Mouse (Mus musculus) midbrain, embryonic 12.5 days (tissue): Measurements from ENCODE around the gene Nos1ap. TPM values are rescaled to one million over a fixed set of nuclear protein-coding genes. Genes with fewer than 3 reads are reported as not detected.

Experiments used
- ATAC-seq: fragments of 200-750 bp; cut with Nextera tagmentation; 2 replicates; pipeline ENCODE4 v1.8.0; 2017; ENCODE audit warnings: low read depth, moderate TSS enrichment, moderate library complexity; ENCODE audit not compliant: low FRiP score
- H3K27ac ChIP-seq: fragments of 300-500 bp; sonication (generic); replicated peaks from 2 replicates; pipeline ENCODE4 v1.5.1; 2016; ENCODE audit warnings: mild to moderate bottlenecking
- H3K27me3 ChIP-seq: fragments of 300-500 bp; sonication (generic); 2 replicates; pipeline ENCODE4 v1.6.1; 2016; ENCODE audit warnings: mild to moderate bottlenecking
- H3K36me3 ChIP-seq: fragments of 300-500 bp; sonication (generic); 2 replicates; pipeline ENCODE4 v1.6.1; 2016
- H3K4me1 ChIP-seq: fragments of 300-500 bp; sonication (generic); 2 replicates; pipeline ENCODE4 v1.6.1; 2016
- H3K4me2 ChIP-seq: fragments of 300-500 bp; sonication (generic); replicated peaks from 2 replicates; pipeline ENCODE4 v1.6.1; 2016; ENCODE audit warnings: mild to moderate bottlenecking, moderate library complexity
- H3K4me3 ChIP-seq: fragments of 300-500 bp; sonication (generic); 2 replicates; pipeline ENCODE4 v1.5.1; 2016; ENCODE audit warnings: mild to moderate bottlenecking
- H3K9ac ChIP-seq: fragments of 300-500 bp; sonication (generic); replicated peaks from 2 replicates; pipeline ENCODE4 v1.6.1; 2016; ENCODE audit warnings: mild to moderate bottlenecking, moderate library complexity
- H3K9me3 ChIP-seq: fragments of 300-500 bp; sonication (generic); 2 replicates; pipeline ENCODE4 v1.6.1; 2016; ENCODE audit warnings: mild to moderate bottlenecking
- WGBS: fragments of 180-500 bp; shearing (Covaris S2); methylation state at CpG from one replicate; pipeline ENCODE4 v1.1.7; 2016; 5-methylcytosine and 5-hydroxymethylcytosine counted together
- polyA plus RNA-seq: library from polyadenylated mRNA; unstranded; fragments of >200 nt; fragmentation: Nextera tagmentation; extraction: Ambion mirVana; gene quantifications from 2 replicates; pipeline ENCODE4 v1.2.1, GENCODE M21; 2016

Gene Nos1ap
- polyA plus RNA-seq, 1 experiment from 2014 or later: 11.9 TPM

DNA sequence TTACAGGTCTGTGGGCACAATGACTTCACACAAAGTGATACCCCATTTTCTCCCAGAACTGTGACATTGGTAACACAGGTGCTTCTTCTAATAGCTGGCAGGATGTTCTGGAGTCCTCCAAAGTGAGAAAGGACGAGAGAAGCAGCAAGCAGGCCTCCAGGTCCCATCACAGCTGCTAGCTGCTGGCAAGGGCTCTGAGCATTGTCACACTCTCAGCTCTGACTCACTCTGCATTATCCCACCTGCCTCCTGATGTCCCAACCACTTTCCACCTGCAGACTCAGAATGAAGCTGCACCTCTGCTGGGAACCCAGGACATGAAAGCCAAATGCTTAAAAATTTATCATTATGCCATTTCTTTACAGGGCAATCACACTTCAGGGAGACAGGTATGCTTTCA lies 195.0 kb downstream of the Nos1ap start:
- H3K4me1 ChIP-seq: no peaks in the 10 kb centered on the region
- no peak for ATAC-seq
- no peak overlapping the region for H3K27ac ChIP-seq
- no peaks in the 10 kb centered on the region for H3K36me3 ChIP-seq
- no peak overlapping the region for H3K4me2 ChIP-seq
- H3K27me3 ChIP-seq: no peaks in the 10 kb centered on the region; the same call in 1 of the 2 replicates
- no peak overlapping the region for H3K4me3 ChIP-seq
- 72% methylated on average over 1 of the region's 1 CpGs for WGBS
- no peaks in the 10 kb centered on the region for H3K9me3 ChIP-seq
- no peak overlapping the region for H3K9ac ChIP-seq

- no peak for ATAC-seq
- Histone ChIP-seq H3K4me1 (no peaks in the 10 kb centered on the region), H3K36me3 (no peaks in the 10 kb centered on the region), H3K4me3 (no peak overlapping the region), H3K4me2 (no peak overlapping the region), H3K27me3 (no peaks in the 10 kb centered on the region; the same call in 1 of the 2 replicates), H3K9ac (no peak overlapping the region), H3K9me3 (no peaks in the 10 kb centered on the region), H3K27ac (no peak overlapping the region)
- WGBS: 89% methylated on average over 14 of the region's 14 CpGs
Measured at GRCm38 (mm10) chr1:170392771-170393728, 196.6 kb downstream of the Nos1ap start.

DNA sequence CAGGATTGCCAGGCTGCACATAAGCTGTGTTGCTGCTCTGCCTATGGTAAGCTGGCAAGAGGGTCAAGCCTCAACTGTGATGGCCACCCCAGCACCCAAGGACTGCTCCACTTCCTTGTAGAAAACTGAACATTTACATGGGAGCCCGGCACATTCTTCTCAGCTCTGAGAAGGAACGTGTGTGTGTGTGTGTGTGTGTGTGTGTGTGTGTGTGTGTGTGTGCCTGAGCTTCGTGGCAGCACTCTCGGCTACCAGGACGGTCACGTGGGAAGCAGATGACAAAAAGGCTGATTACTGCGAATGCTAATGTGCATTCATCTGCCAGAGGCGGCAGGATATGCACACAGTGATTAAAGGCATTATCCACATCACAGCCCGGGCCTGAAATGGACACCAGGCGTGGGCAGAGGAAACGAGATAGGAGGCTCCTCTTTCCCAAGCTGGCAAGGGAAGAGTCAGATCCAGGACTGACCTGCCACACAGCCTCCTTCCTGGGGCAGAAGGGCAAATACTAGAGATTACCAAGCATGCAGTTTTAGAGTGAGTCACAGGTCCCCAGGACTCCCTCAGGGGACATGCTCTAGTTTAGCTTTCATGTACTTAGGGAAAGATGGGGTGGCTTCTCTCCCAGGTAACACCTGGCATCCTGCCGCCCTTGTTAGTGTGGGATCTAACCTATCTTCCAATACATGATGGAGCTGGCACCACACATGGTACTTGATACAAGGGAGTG lies 202.3 kb downstream of the Nos1ap start:
- peak; percentile 84 for ATAC-seq
- Histone ChIP-seq H3K4me3 (no peak overlapping the region), H3K9me3 (no peaks in the 10 kb centered on the region), H3K9ac (no peak overlapping the region), H3K27me3 (no peaks in the 10 kb centered on the region; the same call in 1 of the 2 replicates), H3K27ac (peak overlapping the region; percentile 50), H3K4me1 (peaks cover 17% of the 10 kb centered on the region), H3K36me3 (no peaks in the 10 kb centered on the region), H3K4me2 (peak overlapping the region; percentile 3; the same call in 1 of the 2 replicates)
- WGBS: 34% methylated on average over 10 of the region's 12 CpGs

- no peak overlapping the region for H3K4me3 ChIP-seq
- no peaks in the 10 kb centered on the region; the same call in 1 of the 2 replicates for H3K27me3 ChIP-seq
- ATAC-seq: no peak
- no peak overlapping the region for H3K4me2 ChIP-seq
- WGBS: 83% methylated on average over 10 of the region's 10 CpGs
- H3K36me3 ChIP-seq: no peaks in the 10 kb centered on the region
- no peak overlapping the region for H3K9ac ChIP-seq
- no peak overlapping the region for H3K27ac ChIP-seq
- peaks cover 23% of the 10 kb centered on the region for H3K4me1 ChIP-seq
- H3K9me3 ChIP-seq: no peaks in the 10 kb centered on the region
Measured at GRCm38 (mm10) chr1:170385416-170385815, 204.2 kb downstream of the Nos1ap start.

DNA sequence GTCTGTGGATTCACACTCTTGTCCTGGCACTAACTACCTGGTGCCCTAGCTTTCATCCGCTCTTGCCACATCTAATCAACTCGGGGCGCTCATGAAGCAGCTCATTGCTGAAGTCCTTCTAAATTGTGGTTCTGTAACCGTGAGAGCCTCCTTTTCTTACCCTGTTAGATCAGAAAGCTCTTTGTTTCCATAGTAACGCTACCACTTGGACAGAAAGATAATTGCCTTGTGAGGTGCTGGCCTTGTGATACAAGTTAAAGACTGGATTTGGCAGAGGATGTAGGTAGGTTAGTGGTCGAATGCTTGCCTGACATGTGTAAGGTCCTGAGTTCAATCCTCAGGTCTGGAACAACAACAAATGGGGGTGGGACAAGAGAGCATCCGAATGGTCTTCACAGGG lies 206.1 kb downstream of the Nos1ap start:
- H3K27me3 ChIP-seq: peaks cover 4% of the 10 kb centered on the region
- no peak overlapping the region for H3K27ac ChIP-seq
- no peak overlapping the region for H3K9ac ChIP-seq
- H3K4me3 ChIP-seq: no peak overlapping the region
- no peaks in the 10 kb centered on the region for H3K36me3 ChIP-seq
- H3K4me2 ChIP-seq: no peak overlapping the region
- no peak for ATAC-seq
- no peaks in the 10 kb centered on the region for H3K9me3 ChIP-seq
- WGBS: 79% methylated on average over 7 of the region's 7 CpGs
- peaks cover 30% of the 10 kb centered on the region for H3K4me1 ChIP-seq

- Histone ChIP-seq H3K36me3 (no peaks in the 10 kb centered on the region), H3K27ac (no peak overlapping the region), H3K4me1 (peaks cover 18% of the 10 kb centered on the region), H3K27me3 (peaks cover 4% of the 10 kb centered on the region), H3K4me2 (no peak overlapping the region), H3K9ac (no peak overlapping the region), H3K4me3 (no peak overlapping the region), H3K9me3 (no peaks in the 10 kb centered on the region)
- WGBS: 33% methylated on average over 3 of the region's 3 CpGs
- ATAC-seq: no peak
Measured at GRCm38 (mm10) chr1:170381457-170381856, 208.2 kb downstream of the Nos1ap start.

DNA sequence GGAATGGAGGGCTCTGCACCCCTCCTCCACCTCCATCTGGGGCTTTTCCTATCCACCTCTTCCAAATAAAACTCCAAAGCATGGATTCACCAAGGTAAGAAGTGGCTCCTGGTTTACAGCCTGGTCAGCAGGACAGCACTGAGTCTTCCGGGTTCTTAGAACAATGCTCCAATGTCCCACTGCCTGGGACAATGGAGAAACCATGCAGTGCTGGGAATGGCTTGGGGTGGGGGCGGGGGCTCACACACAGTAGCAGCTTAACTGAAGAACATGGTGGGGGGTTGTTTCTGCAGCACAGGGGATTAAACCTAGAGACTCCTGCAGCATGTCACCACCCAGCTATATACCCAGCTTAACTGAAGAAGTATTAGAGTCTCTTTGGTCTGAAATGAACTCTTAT lies 209.2 kb downstream of the Nos1ap start:
- Histone ChIP-seq H3K4me3 (no peak overlapping the region), H3K4me2 (no peak overlapping the region), H3K27ac (no peak overlapping the region), H3K36me3 (no peaks in the 10 kb centered on the region), H3K4me1 (peaks cover 18% of the 10 kb centered on the region), H3K27me3 (peaks cover 4% of the 10 kb centered on the region; the same call in 1 of the 2 replicates), H3K9me3 (no peaks in the 10 kb centered on the region), H3K9ac (no peak overlapping the region)
- WGBS: 2% methylated on average over 2 of the region's 2 CpGs
- no peak; the same call in 1 of the 2 replicates for ATAC-seq

- H3K9ac ChIP-seq: no peak overlapping the region
Measured at GRCm38 (mm10) chr1:170375721-170376120, 213.9 kb downstream of the Nos1ap start.

GRCm38 (mm10) chr1:170373750-170374149 lies 215.9 kb downstream of the Nos1ap start:
- no peak overlapping the region for H3K9ac ChIP-seq
- no peak overlapping the region for H3K4me3 ChIP-seq
- H3K36me3 ChIP-seq: no peaks in the 10 kb centered on the region
- no peaks in the 10 kb centered on the region for H3K4me1 ChIP-seq
- H3K9me3 ChIP-seq: no peaks in the 10 kb centered on the region
- peaks cover 1% of the 10 kb centered on the region; the same call in 1 of the 2 replicates for H3K27me3 ChIP-seq
- no peak overlapping the region for H3K27ac ChIP-seq
- 84% methylated on average over 2 of the region's 2 CpGs for WGBS
- no peak for ATAC-seq
- H3K4me2 ChIP-seq: no peak overlapping the region

More at GRCm38 (mm10) chr1:170375721-170376120, 213.9 kb downstream of the Nos1ap start:
- Histone ChIP-seq H3K27ac (no peak overlapping the region), H3K4me2 (no peak overlapping the region), H3K9me3 (no peaks in the 10 kb centered on the region), H3K4me3 (no peak overlapping the region), H3K27me3 (peaks cover 4% of the 10 kb centered on the region; the same call in 1 of the 2 replicates), H3K4me1 (peaks cover 10% of the 10 kb centered on the region), H3K36me3 (no peaks in the 10 kb centered on the region)
- no peak for ATAC-seq
- 93% methylated on average over 5 of the region's 5 CpGs for WGBS

- no peak overlapping the region for H3K4me3 ChIP-seq
- H3K27ac ChIP-seq: no peak overlapping the region
- WGBS: 79% methylated on average over 4 of the region's 4 CpGs
- no peak overlapping the region for H3K4me2 ChIP-seq
- no peak overlapping the region for H3K9ac ChIP-seq
- H3K9me3 ChIP-seq: no peaks in the 10 kb centered on the region
- no peak for ATAC-seq
- no peaks in the 10 kb centered on the region for H3K36me3 ChIP-seq
- no peaks in the 10 kb centered on the region; the same call in 1 of the 2 replicates for H3K27me3 ChIP-seq
- peaks cover 14% of the 10 kb centered on the region for H3K4me1 ChIP-seq
Measured at GRCm38 (mm10) chr1:170371191-170371792, 218.4 kb downstream of the Nos1ap start.

DNA sequence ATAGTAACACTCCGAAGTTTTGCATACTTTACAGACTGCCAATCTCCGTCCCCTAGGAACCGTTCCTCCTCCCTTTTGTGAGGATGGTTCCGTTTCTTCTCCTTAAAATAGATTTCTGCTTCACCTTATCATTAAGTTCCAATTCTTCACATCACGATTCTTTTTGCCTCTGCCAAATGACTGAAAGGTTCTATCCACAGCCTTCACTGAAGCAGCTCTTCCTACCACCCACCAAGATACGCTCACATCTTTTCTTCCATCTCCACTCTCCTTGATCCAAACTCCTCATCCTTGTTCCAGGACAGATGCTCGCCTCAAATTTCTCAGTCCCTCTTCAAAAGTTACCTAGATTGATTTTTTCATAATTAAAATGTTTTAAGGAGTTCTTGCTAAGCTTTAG lies 220.8 kb downstream of the Nos1ap start:
- H3K4me2 ChIP-seq: no peak overlapping the region
- 88% methylated on average over 7 of the region's 7 CpGs for WGBS
- ATAC-seq: no peak
- no peak overlapping the region for H3K9ac ChIP-seq
- H3K36me3 ChIP-seq: no peaks in the 10 kb centered on the region
- no peak overlapping the region for H3K4me3 ChIP-seq
- H3K4me1 ChIP-seq: peaks cover 14% of the 10 kb centered on the region
- H3K9me3 ChIP-seq: no peaks in the 10 kb centered on the region
- H3K27ac ChIP-seq: no peak overlapping the region
- peaks cover 13% of the 10 kb centered on the region for H3K27me3 ChIP-seq
